Comparison of ENCODE assay signal across 8 mouse cellular contexts in the genomic region with DNA sequence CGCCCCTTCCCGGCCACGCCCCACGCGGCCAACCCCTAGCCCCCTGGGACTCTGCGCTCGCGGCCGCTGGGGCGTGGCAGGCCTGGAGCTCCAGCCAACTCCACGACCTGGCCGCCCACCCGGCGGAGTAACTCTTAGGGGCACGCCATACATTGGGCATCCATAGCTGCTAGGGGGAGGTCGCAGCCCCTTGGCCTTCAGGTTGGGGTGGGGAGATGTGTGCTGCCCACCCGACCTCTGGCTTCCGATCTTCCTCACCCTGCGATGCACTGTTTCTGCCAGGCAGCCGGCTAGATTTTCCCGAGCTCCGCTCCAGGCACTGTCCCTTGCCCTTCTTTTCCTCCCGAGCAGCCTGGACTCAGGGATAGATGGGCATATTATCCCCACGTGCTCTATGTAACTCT. TPM values are rescaled to one million over a fixed set of nuclear protein-coding genes. Genes with fewer than 3 reads are reported as not detected.
A peak's percentile ranks its signal among the peaks of the same experiment; 100 is the strongest.
DNase-seq lines count a peak whose midpoint lies in the region; TF ChIP-seq lines count a peak whose summit lies in the region.

No protein-coding gene starts in this region.

- peaks cover 98% of the 10 kb centered on the region for H3K27me3 ChIP-seq in E14TG2a.4 (ENCODE audit: insufficient read depth, low read length)
- peaks cover 97% of the 10 kb centered on the region for H3K27me3 ChIP-seq in hindbrain, embryonic 10.5 days (ENCODE audit: insufficient read depth, poor library complexity, severe bottlenecking)
- H3K27me3 ChIP-seq in midbrain, embryonic 10.5 days (ENCODE audit: low read depth, poor library complexity, severe bottlenecking): peaks cover 100% of the 10 kb centered on the region

- peak overlapping the region; percentile 79 for H3K27ac ChIP-seq in gastrocnemius, adult 2 months
- peak overlapping the region; percentile 95 for H3K27ac ChIP-seq in hindbrain, embryonic 10.5 days
- peak overlapping the region; percentile 94 for H3K27ac ChIP-seq in midbrain, embryonic 10.5 days (replicated peaks)

- peak overlapping the region; percentile 78 for H3K4me3 ChIP-seq in gastrocnemius, adult 2 months
- peak overlapping the region; percentile 80 for H3K4me3 ChIP-seq in E14TG2a.4 (replicated peaks; ENCODE audit: low read length)
- peak overlapping the region; percentile 54 for H3K4me3 ChIP-seq in hindbrain, embryonic 10.5 days
- H3K4me3 ChIP-seq in midbrain, embryonic 10.5 days: peak overlapping the region; percentile 54

- H3K36me3 ChIP-seq in E14TG2a.4 (ENCODE audit: insufficient read depth, low read length): no peaks in the 10 kb centered on the region
- H3K36me3 ChIP-seq in hindbrain, embryonic 10.5 days: no peaks in the 10 kb centered on the region
- H3K36me3 ChIP-seq in midbrain, embryonic 10.5 days: no peaks in the 10 kb centered on the region

- H3K4me1 ChIP-seq in E14TG2a.4 (replicated peaks; ENCODE audit: low read depth, low read length): peaks cover 52% of the 10 kb centered on the region
- peaks cover 92% of the 10 kb centered on the region for H3K4me1 ChIP-seq in hindbrain, embryonic 10.5 days (replicated peaks)
- H3K4me1 ChIP-seq in midbrain, embryonic 10.5 days: peaks cover 92% of the 10 kb centered on the region

- 2% methylated on average over 24 of the region's 24 CpGs for WGBS in hindbrain, embryonic 10.5 days
- WGBS in midbrain, embryonic 10.5 days: 1% methylated on average over 24 of the region's 24 CpGs

- intact Hi-C loops in gastrocnemius, adult 2 months (cut with DNase I): no loop called here
- intact Hi-C loops in left cerebral cortex, postnatal 14 days (cut with DNase I): no loop called here

- no peak for DNase-seq in gastrocnemius, adult 2 months
- no peak for DNase-seq in gastrocnemius, adult 8-10 months (ENCODE audit: low spot score in 2 of 2)
- no peak for DNase-seq in hindbrain, embryonic 10.5 days (ENCODE audit: low spot score)
- DNase-seq in midbrain, embryonic 10.5 days (ENCODE audit: low spot score): no peak
- DNase-seq in left cerebral cortex, postnatal 14 days (ENCODE audit: low spot score in 2 of 2): no peak
- DNase-seq in left cerebral cortex, adult 9 months (ENCODE audit: low spot score in 2 of 2): no peak
- DNase-seq in spleen, postnatal 14 days (ENCODE audit: low spot score in 2 of 2): no peak

- no peak for TF ChIP-seq CTCF in gastrocnemius, adult 2 months (IDR thresholded peaks at IDR 0.05)
- TF ChIP-seq CTCF in E14TG2a.4 (conservative IDR thresholded peaks at IDR 0.05; ENCODE audit: low read length): no peak

- no peaks in the 10 kb centered on the region for H3K9me3 ChIP-seq in E14TG2a.4 (ENCODE audit: low read length)
- no peaks in the 10 kb centered on the region for H3K9me3 ChIP-seq in hindbrain, embryonic 10.5 days
- no peaks in the 10 kb centered on the region for H3K9me3 ChIP-seq in midbrain, embryonic 10.5 days (replicated peaks)

RNA-seq across cellular contexts. Expression of gene Fgfr3, which starts 25.8 kb away (rescaled TPM):
- 1 to 10 TPM; 3.0 to 7.6 TPM for total RNA-seq in gastrocnemius, adult 2 months (2021)
- total RNA-seq in gastrocnemius, adult 8-10 months (2022): 1 to 10 TPM; 1.6 to 4.7 (median 1.9) TPM
- 80.5 and 84.6 TPM in 2 replicates for polyA plus RNA-seq in hindbrain, embryonic 10.5 days (2016; fragmentation: Nextera tagmentation; extraction: Ambion mirVana)
- 68.3 and 72.7 TPM in 2 replicates for polyA plus RNA-seq in midbrain, embryonic 10.5 days (2016; fragmentation: Nextera tagmentation; extraction: Ambion mirVana)
- total RNA-seq in left cerebral cortex, postnatal 14 days (2021): 100 to 1,000 TPM; 109 to 111 TPM

RNA-seq across cellular contexts. Expression of gene Tmem129, which starts 37.5 kb away (rescaled TPM):
- 10 to 100 TPM in 1 of 2 experiments, 1 to 10 TPM in 1; 9.0 to 11.7 TPM for total RNA-seq in gastrocnemius, adult 2 months (2021)
- total RNA-seq in gastrocnemius, adult 8-10 months (2022): 10 to 100 TPM in 2 of 4 experiments, 1 to 10 TPM in 2; 9.2 to 11.3 (median 10.1) TPM
- polyA plus RNA-seq in hindbrain, embryonic 10.5 days (2016; fragmentation: Nextera tagmentation; extraction: Ambion mirVana): 37.1 and 40.9 TPM in 2 replicates
- polyA plus RNA-seq in midbrain, embryonic 10.5 days (2016; fragmentation: Nextera tagmentation; extraction: Ambion mirVana): 38.2 and 46.0 TPM in 2 replicates
- total RNA-seq in left cerebral cortex, postnatal 14 days (2021): 10 to 100 TPM; 24.9 to 26.7 TPM

RNA-seq across cellular contexts. Expression of gene Tacc3, which starts 37.8 kb away (rescaled TPM):
- 1 to 10 TPM in 1 of 2 experiments, under 1 TPM in 1; 0.97 to 1.3 TPM for total RNA-seq in gastrocnemius, adult 2 months (2021)
- 1 to 10 TPM in 3 of 4 experiments, under 1 TPM in 1; 0.88 to 1.8 (median 1.2) TPM for total RNA-seq in gastrocnemius, adult 8-10 months (2022)
- polyA plus RNA-seq in hindbrain, embryonic 10.5 days (2016; fragmentation: Nextera tagmentation; extraction: Ambion mirVana): 259 and 305 TPM in 2 replicates
- polyA plus RNA-seq in midbrain, embryonic 10.5 days (2016; fragmentation: Nextera tagmentation; extraction: Ambion mirVana): 317 and 336 TPM in 2 replicates
- 10 to 100 TPM in 1 of 2 experiments, 1 to 10 TPM in 1; 9.1 to 11.2 TPM for total RNA-seq in left cerebral cortex, postnatal 14 days (2021)

RNA-seq across cellular contexts. Expression of gene Slbp, which starts 43.3 kb away (rescaled TPM):
- total RNA-seq in gastrocnemius, adult 2 months (2021): 1 to 10 TPM; 6.3 to 7.7 TPM
- total RNA-seq in gastrocnemius, adult 8-10 months (2022): 1 to 10 TPM; 5.8 to 6.4 (median 6.0) TPM
- polyA plus RNA-seq in hindbrain, embryonic 10.5 days (2016; fragmentation: Nextera tagmentation; extraction: Ambion mirVana): 255 and 317 TPM in 2 replicates
- 309 and 347 TPM in 2 replicates for polyA plus RNA-seq in midbrain, embryonic 10.5 days (2016; fragmentation: Nextera tagmentation; extraction: Ambion mirVana)
- total RNA-seq in left cerebral cortex, postnatal 14 days (2021): 10 to 100 TPM; 23.6 to 27.7 TPM

Comparison
In these comparisons a context has a peak if more than half of its experiments do, and no peak if none do; other contexts are left out.
1. RNA of gene Fgfr3, which starts 25.8 kb away (total RNA-seq): 109 to 111 TPM in left cerebral cortex, postnatal 14 days; 3.0 to 7.6 TPM in gastrocnemius, adult 2 months and 1.6 to 4.7 TPM in gastrocnemius, adult 8-10 months; every median in the first group is over 10 times any median in the second.
2. Peak in every context shown above with its lines, with median percentiles within 50 percentile points of each other: H3K27ac ChIP-seq and H3K4me3 ChIP-seq.